Mouse (Mus musculus): ENCODE data around the gene Rbm45. TPM values are rescaled to one million over a fixed set of nuclear protein-coding genes. Genes with fewer than 3 reads are reported as not detected.

Gene Rbm45
- 37.4 and 45.4 TPM in 2 replicates for total RNA-seq (2021)
- long read RNA-seq, experiment 1, transcript Rbm45-201 (10 exons, 1,898 nt): major isoform, 27 of 34 reads
- long read RNA-seq, experiment 1, partial matches to known transcripts: 3 of 34 reads
- long read RNA-seq, experiment 1, other reads (novel, unspliced or antisense): 4 of 34 reads
- long read RNA-seq, experiment 2, transcript Rbm45-201 (10 exons, 1,898 nt): major isoform, 16 of 18 reads
- long read RNA-seq, experiment 2, partial matches to known transcripts: 1 of 18 reads
- long read RNA-seq, experiment 2, other reads (novel, unspliced or antisense): 1 of 18 reads

GRCm38 (mm10) chr2:76369821-76370655 is at the start of gene Rbm45:
Rbm45 (plus strand) TSS chr2:76369984.
- DNase-seq: peak; percentile 94

GRCm38 (mm10) chr2:76320336-76320735 is 49.4 kb upstream of the Rbm45 start:
- DNase-seq: no peak

- no peak for DNase-seq
These were observed 46.5 kb upstream of the Rbm45 start for GRCm38 (mm10) chr2:76323185-76323875.

GRCm38 (mm10) chr2:76324463-76324862 is 45.3 kb upstream of the Rbm45 start:
- no peak for DNase-seq

- DNase-seq: no peak
These were observed 43.6 kb upstream of the Rbm45 start for GRCm38 (mm10) chr2:76326161-76326560.

GRCm38 (mm10) chr2:76330081-76330480 is 39.7 kb upstream of the Rbm45 start:
- no peak for DNase-seq

GRCm38 (mm10) chr2:76332161-76332805 is 37.5 kb upstream of the Rbm45 start:
- DNase-seq: peak; percentile 18

- no peak for DNase-seq
These were observed 35.2 kb upstream of the Rbm45 start for GRCm38 (mm10) chr2:76334596-76334995.

GRCm38 (mm10) chr2:76338215-76339156 is 31.3 kb upstream of the Rbm45 start, which contains the start of gene Pde11a:
Pde11a (minus strand) TSS chr2:76338774.
- DNase-seq: peak; percentile 66

GRCm38 (mm10) chr2:76342146-76342545 is 27.6 kb upstream of the Rbm45 start:
- no peak for DNase-seq

- no peak for DNase-seq
These were observed 21.9 kb upstream of the Rbm45 start for GRCm38 (mm10) chr2:76347839-76348238.

- DNase-seq: no peak
These were observed 9.6 kb upstream of the Rbm45 start, which contains the start of gene Cyct for GRCm38 (mm10) chr2:76360226-76360625. Cyct (minus strand) TSS chr2:76360450.

- DNase-seq: peak; percentile 31
These were observed 7.7 kb upstream of the Rbm45 start for GRCm38 (mm10) chr2:76362111-76362510.

- no peak for DNase-seq
These were observed 4.0 kb upstream of the Rbm45 start for GRCm38 (mm10) chr2:76365811-76366210.

- DNase-seq: peak; percentile 88
These were observed 2.4 kb upstream of the Rbm45 start for GRCm38 (mm10) chr2:76367188-76367922.

- DNase-seq: no peak
These were observed 723 bp upstream of the Rbm45 start for GRCm38 (mm10) chr2:76368861-76369660.

GRCm38 (mm10) chr2:76370656-76370922 is 805 bp downstream of the Rbm45 start:
- DNase-seq: no peak

- DNase-seq: peak; percentile 56
These were observed 2.5 kb downstream of the Rbm45 start for GRCm38 (mm10) chr2:76372244-76372643.

- DNase-seq: no peak
These were observed 4.9 kb downstream of the Rbm45 start for GRCm38 (mm10) chr2:76374544-76375206.
